Mouse (Mus musculus): Measurements from ENCODE around the gene Ndufaf3. TPM values are rescaled to one million over a fixed set of nuclear protein-coding genes. Genes with fewer than 3 reads are reported as not detected.

The Ndufaf3 gene
- total RNA-seq (2023): 10 to 100 TPM; 31.6 to 37.6 TPM

GRCm38 (mm10) chr9:108566815-108567776 is at the start of gene Ndufaf3:
TSS of gene Ndufaf3 (minus strand) at chr9:108567434.

GRCm38 (mm10) chr9:108596998-108597764 is 29.9 kb upstream of the Ndufaf3 start, which contains the start of gene P4htm:
TSS of gene P4htm (minus strand) at chr9:108597667.

GRCm38 (mm10) chr9:108578545-108579343 is 11.5 kb upstream of the Ndufaf3 start, which contains the start of gene Wdr6:
TSS of gene Wdr6 (minus strand) at chr9:108578739.

GRCm38 (mm10) chr9:108569381-108570206 is 2.4 kb upstream of the Ndufaf3 start, which contains the start of gene Dalrd3:
TSS of gene Dalrd3 (plus strand) at chr9:108569886.

GRCm38 (mm10) chr9:108560227-108560841 is 6.9 kb downstream of the Ndufaf3 start, which contains the start of gene Impdh2:
TSS of gene Impdh2 (plus strand) at chr9:108560286.

GRCm38 (mm10) chr9:108516380-108517251 is 50.6 kb downstream of the Ndufaf3 start, which contains the start of gene Qrich1:
TSS of gene Qrich1 (plus strand) at chr9:108516806.

Other genes starting within 250 kb of the Ndufaf3 start
- 100 to 1,000 TPM; 346 to 355 TPM for gene Gpx1, start 228.5 kb downstream of the Ndufaf3 start, total RNA-seq (2023)
- gene Usp4, start 219.6 kb downstream of the Ndufaf3 start, total RNA-seq (2023): 100 to 1,000 TPM; 185 to 198 TPM
- gene 1700102P08Rik, start 174.6 kb downstream of the Ndufaf3 start, total RNA-seq (2023): 1 to 10 TPM; 5.7 to 7.3 TPM
- gene Ccdc36, start 138.9 kb downstream of the Ndufaf3 start, total RNA-seq (2023): not detected
- not detected for gene BC048562, start 131.0 kb downstream of the Ndufaf3 start, total RNA-seq (2023)
- gene Ccdc71, start 106.9 kb downstream of the Ndufaf3 start, total RNA-seq (2023): 10 to 100 TPM; 32.1 to 38.4 TPM
- gene Klhdc8b, start 105.9 kb downstream of the Ndufaf3 start, total RNA-seq (2023): 1 to 10 TPM; 1.8 to 4.3 TPM
- gene Lamb2, start 87.7 kb downstream of the Ndufaf3 start, total RNA-seq (2023): under 1 TPM; 0.75 to 0.89 TPM
- gene Usp19, start 76.8 kb downstream of the Ndufaf3 start, total RNA-seq (2023): 100 to 1,000 TPM; 278 to 324 TPM
- gene Qars, start 59.7 kb downstream of the Ndufaf3 start, total RNA-seq (2023): 100 to 1,000 TPM; 215 TPM
- gene Qrich1, start 50.6 kb downstream of the Ndufaf3 start, total RNA-seq (2023): 100 to 1,000 TPM; 219 to 230 TPM
- gene Impdh2, start 7.1 kb downstream of the Ndufaf3 start, total RNA-seq (2023): 100 to 1,000 TPM; 197 to 211 TPM
- gene Dalrd3, start 2.5 kb upstream of the Ndufaf3 start, total RNA-seq (2023): 100 to 1,000 TPM in 1 of 2 experiments, 10 to 100 TPM in 1; 93.3 to 117 TPM
- 10 to 100 TPM; 42.2 to 42.9 TPM for gene Wdr6, start 11.3 kb upstream of the Ndufaf3 start, total RNA-seq (2023)
- 1 to 10 TPM; 3.0 to 6.8 TPM for gene P4htm, start 30.2 kb upstream of the Ndufaf3 start, total RNA-seq (2023)
- 100 to 1,000 TPM; 135 to 144 TPM for gene Arih2, start 82.0 kb upstream of the Ndufaf3 start, total RNA-seq (2023)
- gene Slc25a20, start 94.7 kb upstream of the Ndufaf3 start, total RNA-seq (2023): 10 to 100 TPM; 17.3 to 20.1 TPM
- 10 to 100 TPM; 12.1 to 12.7 TPM for gene Prkar2a, start 121.9 kb upstream of the Ndufaf3 start, total RNA-seq (2023)
- gene Ip6k2, start 216.4 kb upstream of the Ndufaf3 start, total RNA-seq (2023): 10 to 100 TPM; 80.3 to 81.0 TPM
- 10 to 100 TPM; 18.1 to 25.1 TPM for gene Nckipsd, start 240.9 kb upstream of the Ndufaf3 start, total RNA-seq (2023)